Mouse (Mus musculus) gastrocnemius, postnatal 14 days (tissue): ENCODE results near the gene Umad1. TPM values are rescaled to one million over a fixed set of nuclear protein-coding genes. Genes with fewer than 3 reads are reported as not detected.

Source experiments
- DNase-seq: peaks from one replicate; pipeline ENCODE4 v3.0.0; 2021; ENCODE audit warnings: mixed read lengths
- intact Hi-C: fragments of 180-260 bp; cut with DNase I; formaldehyde crosslinking; loops from one replicate; pipeline ENCODE4 v1.15.1; 2025; ENCODE audit warnings: low total_unique reads
- total RNA-seq, 2 experiments: library from RNA; stranded (reverse); gene quantifications; 2 replicates each; pipeline ENCODE4 v1.2.3; 2021

Umad1 gene
- total RNA-seq, 2 experiments from 2014 or later: 10.1 to 10.8 TPM

DNA sequence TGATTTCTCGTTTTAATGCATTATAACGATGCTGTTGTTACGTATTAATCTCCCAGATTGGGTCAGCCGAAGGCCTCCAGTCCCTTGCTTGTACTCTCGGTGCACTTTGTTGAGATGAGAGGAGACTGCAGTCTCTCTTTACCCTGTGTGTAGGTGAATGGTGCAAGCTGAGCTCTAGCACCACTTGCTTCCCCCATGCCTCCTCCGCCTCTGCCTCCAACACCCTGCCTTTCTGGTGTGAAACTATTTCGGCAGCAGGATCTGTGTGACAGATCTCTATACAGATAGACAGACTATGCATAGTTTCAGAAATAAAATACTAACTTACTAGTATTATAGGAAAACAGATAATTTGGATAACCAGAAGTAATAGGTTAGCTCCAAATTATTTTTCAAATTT is 101.7 kb downstream of the Umad1 start:
- no peak for DNase-seq
- intact Hi-C loops: no loop called here

DNA sequence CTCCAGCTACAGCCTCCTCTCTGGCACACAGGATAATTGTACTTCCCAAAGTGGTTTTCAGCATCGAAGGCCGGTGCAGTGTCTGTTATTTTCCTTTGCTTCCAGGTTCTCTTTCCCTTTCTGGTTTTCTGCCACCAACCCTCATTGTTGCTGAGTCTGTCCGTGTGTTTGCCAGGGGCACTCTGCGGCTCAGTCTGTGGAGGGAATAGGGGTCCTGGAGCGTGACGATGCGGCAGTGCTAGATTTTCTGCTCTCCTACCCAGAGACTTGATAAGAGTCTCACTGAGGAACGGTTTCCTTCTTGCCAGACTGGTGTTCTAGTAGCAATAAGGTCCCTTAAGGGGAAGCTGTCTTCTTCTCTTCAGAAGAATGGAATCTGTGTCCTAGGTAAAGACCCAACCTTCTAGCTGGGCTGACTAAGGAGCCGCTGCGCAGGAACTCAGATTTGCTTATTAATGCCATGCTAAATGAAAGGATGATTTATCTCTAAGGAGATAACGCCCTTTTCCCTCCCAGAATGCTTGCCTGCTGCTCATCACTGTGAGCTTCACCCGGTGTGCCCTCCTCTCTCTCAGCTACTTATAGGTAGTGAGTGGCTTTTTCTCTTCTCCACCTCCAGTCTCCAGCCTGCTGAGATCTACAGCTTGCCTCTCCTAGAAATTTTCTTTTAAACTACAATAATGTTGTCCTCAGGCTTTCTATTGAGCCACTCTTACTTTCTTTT is 105.1 kb downstream of the Umad1 start:
- intact Hi-C loops: no loop called here
- no peak for DNase-seq

DNA sequence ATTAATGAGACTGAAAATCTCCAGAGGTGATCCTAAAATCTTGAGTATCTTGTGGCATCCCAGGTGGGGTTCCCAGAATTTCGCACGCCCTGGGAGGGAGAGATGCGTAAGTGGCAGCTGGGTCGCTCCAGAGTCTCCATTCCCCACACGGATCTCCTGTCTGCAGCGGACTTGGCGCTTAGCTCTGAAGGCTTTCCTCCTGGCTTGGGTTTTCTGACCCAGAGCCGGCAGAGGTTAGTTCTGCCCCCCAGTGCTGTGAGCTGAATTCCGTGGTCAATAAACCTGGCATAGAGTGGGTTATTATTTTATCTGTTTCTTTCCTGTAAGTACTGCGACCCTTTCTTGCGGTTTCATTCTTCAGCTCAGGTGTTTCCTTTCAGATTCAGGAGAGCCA is 105.7 kb downstream of the Umad1 start:
- intact Hi-C loops: no loop called here
- no peak for DNase-seq

DNA sequence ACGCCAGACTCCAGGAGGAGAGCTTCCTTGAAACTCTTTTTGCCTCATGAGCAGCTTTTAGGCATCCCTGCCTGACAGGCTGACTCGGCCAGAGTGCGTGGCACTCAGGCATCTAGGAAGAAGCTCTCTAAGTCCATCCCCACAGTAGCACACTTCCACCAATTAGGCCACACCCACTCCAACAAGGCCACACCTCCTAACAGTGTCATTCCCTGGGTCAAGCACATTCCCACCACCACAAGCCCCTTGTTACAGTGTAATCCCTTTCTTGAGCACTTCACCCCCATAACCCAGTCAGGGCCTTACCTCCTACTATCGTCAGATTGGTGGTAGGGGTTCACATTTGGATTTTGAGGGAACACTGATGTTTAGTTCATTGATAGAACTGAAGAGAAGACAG is 108.6 kb downstream of the Umad1 start:
- intact Hi-C loops: no loop called here
- DNase-seq: no peak

DNA sequence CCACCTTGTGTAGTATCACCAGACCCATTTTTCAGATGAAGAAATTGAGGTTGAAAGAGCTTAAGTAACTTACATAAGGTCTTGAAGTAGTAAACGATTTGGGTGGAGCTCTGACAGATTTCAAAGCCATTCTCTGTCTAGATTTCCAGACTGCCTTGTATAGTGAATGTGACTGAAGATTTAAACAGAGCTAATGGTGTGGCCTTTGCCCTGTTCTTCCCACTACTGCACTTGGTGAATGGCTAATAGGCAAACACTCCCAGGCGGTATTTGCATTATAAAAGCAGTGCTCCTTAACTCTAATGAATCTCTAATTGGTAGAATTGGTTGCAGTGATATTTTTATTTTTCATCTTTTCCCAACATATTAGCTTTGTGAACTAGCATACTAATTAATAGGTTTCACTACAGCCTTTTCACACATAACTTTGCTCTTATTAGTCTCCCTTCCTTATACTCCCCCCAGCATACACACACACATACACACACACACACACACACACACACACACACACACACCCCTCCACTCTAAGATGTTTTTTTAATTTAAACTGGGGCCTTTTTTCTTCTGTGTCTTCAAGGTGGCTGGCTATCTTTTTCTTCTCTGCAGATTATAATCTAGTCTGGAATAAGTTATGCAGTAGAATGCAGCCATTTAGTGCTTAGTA is 109.2 kb downstream of the Umad1 start:
- intact Hi-C loops: no loop called here
- DNase-seq: no peak

DNA sequence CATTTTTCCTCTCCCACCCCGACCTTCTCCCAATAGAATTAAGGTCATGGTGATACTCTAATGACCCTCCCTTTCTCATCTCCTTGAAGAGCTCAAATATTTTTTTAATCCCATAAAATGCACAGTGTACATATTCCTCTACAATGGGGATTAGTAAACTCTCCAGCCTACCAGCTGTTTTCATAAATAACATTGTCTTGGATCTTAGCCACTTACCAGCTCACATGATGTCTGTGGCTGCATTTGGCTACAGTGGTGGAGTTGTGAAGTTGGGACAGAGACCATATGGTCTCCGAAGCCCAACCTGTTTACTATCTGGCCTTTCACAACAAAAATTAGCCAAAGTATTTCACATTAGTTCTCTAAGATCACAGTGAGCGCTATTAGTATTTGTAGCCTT is 111.5 kb downstream of the Umad1 start:
- intact Hi-C loops: no loop called here

DNA sequence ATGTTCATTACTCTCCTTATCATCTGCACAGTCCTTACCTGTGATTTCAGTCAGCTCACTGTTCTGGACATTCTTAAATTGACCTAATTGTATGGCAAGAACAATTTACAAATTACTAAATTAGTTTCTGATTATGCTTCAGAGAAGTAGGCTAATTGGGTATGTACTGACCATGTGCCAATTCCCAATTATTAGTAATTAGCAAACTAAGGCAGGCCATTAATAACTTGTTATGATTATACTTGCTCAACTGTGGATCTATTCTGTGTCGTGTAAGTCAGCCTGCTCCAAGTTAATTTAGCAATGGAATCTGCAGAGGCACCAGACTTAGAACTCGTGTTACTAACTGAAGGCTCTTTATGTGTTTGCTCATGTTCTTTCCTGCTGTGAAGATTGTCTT is 114.0 kb downstream of the Umad1 start:
- intact Hi-C loops: no loop called here
- no peak for DNase-seq

More for the DNA sequence above, 111.5 kb downstream of the Umad1 start:
- DNase-seq: no peak

DNA sequence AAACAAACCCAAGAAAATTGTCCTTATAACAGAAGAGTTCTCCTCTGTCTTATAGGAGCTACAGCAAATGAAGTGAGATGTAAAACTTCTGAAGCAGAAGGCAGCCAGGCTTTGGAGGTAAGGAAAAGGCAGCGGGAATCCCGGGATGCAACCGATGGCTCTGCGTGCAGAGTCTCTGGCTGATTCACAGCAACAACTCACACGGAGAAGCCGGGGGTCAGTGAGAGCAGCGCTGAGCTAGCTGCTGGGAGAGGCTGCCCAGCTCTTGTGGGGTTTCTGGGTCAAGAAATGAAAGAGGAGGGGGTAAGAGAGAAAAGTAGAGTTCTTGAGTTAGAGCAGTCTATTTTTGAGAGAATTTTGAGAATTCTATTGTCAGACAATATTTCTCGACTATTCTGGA is 114.8 kb downstream of the Umad1 start:
- intact Hi-C loops: no loop called here

DNA sequence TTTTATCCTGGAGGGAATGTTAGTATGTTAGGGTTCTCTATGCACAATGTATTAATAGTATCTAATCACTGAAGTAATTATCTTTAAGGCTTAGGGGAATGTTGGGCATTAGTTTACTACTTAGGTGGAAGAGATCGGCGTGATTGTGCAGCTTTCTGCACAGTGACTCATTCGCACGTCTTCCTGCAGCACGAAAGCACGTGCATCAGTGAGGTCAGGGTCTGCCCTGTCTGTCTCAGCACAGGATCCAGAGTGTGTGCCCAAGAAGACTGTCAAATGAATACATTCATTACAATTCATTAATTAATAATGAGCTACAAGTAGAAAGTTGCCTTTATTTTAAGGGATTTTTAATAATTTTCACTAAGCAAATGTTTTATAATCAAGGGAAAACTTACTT is 115.2 kb downstream of the Umad1 start:
- DNase-seq: no peak
- intact Hi-C loops: no loop called here

More for the DNA sequence above, 114.8 kb downstream of the Umad1 start:
- no peak for DNase-seq

DNA sequence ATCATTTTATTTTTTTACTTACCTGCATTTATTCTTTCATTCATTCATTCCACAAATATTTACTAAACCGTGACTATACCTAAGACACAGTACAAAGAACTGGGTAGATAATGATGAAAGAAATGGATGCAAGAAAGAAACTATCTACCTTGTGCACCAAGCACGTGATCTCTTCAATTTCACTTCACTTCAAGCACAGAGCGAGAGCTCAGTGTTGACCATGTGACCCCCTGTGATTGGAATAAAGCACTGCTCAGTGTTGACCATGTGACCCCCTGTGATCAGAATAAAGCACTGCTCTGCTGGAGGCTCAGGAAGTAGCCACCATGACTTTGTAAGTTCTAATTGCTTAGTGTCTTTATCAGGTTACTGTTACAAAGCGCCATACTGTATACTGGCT is 115.6 kb downstream of the Umad1 start:
- no peak for DNase-seq
- intact Hi-C loops: no loop called here

DNA sequence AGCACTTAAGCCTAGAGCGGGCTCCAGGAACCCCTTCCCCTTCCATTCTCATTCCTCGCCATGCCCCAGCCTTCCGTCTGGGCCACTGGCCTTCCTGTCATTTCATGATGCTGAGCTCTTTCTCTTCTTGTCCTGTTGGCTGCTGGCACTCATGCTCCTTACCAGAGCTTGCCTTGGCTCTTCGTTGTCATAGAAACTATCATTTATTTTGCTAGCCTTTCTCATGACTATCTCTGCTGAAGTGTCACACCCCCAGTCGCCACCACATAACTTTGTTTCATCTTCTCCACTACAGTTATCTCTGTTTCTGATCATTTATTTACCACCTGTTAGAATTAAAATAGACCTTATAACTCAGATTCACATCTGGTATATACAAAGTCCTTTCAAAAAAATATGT is 117.3 kb downstream of the Umad1 start:
- intact Hi-C loops: no loop called here
- DNase-seq: no peak

DNA sequence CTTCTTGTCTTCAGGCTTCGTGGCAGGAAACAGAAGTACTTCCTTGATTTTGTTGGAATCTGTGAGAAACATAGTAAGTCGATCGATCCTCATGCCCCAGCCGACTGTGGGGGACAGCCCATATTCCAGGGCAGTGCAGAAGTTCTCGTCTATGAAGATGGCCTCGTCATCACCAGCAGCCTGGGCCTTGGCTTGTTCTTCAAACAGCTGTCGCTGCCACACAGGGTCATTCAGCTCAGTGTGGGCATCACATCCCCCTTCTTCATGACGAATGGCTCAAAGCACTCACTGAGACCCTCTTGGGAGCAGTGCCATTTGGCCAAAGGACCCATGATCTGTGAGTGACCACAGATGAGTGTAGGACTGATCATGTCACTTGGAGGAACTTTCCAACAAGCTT is 118.6 kb downstream of the Umad1 start:
- intact Hi-C loops: no loop called here
- DNase-seq: no peak

DNA sequence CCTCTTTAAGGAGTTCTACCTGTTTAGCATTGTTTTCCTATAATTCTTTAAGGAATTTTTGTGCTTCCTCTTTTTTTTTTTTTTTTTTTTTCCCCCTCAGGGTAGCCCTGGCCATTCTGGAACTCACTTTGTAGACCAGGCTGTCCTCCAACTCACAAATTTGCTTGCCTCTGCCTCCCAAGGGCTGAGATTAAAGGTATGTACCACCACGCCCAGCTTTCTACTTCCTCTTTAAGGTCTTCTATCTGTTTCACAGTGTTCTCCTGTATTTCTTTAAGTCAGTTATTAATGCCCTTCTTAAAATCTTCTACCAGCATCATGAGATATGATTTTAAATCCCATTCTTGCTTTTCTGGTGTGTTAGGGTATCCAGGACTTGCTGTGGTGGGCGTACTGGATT is 130.2 kb downstream of the Umad1 start:
- no peak for DNase-seq

DNA sequence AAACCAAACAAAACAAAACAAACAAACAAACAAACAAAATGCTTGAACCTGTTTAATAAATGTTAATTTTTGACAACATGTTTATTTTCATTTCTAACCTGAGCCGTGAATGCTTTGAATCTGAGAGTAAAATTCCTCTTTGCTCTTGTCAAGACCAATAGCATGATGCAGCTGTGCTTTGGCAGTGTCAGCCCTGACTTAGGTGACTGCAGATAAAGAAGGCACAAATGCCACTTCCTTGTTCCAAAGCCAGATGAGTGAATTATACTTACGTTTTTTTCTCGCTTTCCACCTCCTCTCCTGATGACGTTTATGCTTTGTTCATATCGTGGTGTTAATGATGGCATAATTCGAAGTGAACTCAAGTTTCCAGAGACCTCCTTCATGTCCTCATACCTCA is 131.2 kb downstream of the Umad1 start:
- no peak for DNase-seq
- intact Hi-C loops: no loop called here

More for the DNA sequence above, 130.2 kb downstream of the Umad1 start:
- intact Hi-C loops: no loop called here

DNA sequence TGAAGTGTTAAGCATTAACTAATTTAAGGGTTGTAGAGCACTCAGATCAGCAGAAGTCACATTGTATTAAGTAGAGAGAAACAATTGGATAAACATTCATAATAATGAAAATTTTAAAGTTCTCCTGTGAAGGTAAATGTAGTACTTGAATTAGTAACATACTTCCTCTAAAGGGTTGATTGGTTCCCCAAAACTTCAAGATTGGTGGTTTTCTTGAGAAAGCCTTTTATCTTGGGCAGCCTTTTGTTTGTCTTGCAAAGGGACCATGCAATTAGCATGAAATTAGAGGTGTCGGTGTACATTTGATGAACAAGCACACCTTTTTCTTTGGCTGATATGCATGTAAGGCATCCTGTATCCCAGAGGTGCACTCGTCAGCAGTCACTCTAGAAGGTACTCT is 131.8 kb downstream of the Umad1 start:
- intact Hi-C loops: no loop called here
- no peak for DNase-seq

DNA sequence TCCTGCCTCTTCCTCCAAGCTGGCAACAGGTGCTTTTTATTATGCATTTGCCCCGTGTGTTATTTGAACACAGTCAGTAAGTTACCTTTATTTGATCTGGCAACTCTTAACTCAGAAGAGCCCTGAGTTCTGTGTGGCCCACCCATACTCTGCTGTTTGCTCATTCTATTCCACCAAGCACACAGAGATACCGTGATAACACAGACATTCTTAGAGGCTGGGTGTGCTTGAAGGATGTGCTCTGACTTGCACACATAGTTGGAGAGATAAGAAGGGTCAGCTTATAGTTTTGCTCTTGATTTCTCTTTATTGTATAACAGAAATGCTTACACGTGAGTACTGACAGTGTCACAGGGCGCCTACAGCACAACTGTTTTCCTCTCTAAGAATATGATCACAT is 133.9 kb downstream of the Umad1 start:
- intact Hi-C loops: no loop called here
- DNase-seq: no peak

DNA sequence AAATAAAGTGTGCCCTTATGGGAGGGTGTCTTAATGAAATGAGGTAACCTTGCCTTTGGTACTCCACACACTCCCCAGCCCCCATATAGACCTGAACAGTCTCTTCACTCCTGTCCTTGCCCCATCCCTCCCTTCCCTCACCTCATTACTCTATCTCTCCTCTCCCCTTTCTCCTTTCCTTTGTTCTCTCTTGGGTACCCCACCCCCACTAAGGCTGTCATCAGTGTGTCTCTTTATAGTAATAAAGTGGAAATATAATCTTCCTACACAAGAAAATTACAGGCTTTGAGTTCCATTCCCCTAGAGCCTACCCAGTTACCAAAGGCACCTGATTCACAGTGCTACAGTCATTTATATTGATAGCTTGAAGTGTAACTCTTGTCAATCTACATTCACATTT is 135.0 kb downstream of the Umad1 start:
- intact Hi-C loops: no loop called here
- no peak for DNase-seq

DNA sequence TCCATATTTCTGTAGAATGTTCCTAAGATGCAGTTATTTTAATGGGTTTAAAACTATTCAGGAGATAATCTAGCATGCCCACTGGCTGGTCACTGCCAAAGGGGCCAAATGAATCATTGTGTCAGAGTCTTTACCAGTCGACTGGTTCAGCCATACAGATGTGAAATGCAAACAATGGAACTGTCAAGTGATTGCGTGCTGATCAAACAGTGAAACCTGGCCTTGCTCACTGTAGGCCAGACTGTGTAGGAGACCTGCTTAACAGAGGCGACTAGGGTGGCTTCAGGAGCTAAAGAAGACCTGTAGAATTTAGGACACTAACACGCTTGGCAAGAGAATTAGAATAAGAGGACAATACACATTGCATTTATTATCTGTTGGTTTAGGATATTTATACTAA is 136.0 kb downstream of the Umad1 start:
- DNase-seq: no peak
- intact Hi-C loops: no loop called here

DNA sequence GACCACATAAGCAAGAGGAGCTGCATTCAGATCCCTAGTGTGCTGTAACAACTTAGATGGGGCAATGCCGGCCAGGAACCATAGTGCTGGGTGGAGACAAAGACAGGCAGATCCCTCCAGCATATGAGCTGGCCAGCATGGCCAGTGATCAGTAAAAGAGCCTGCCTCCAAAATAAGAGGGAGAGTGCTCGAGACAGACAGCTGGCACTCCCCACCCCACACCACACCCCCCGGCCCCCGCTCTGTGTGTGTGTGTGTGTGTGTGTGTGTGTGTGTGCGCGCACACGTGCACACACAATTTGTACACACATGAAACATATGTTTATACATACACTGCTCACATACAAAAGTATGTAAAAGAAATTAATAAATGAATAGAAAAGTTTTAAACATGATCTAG is 138.2 kb downstream of the Umad1 start:
- intact Hi-C loops: no loop called here
- DNase-seq: no peak

DNA sequence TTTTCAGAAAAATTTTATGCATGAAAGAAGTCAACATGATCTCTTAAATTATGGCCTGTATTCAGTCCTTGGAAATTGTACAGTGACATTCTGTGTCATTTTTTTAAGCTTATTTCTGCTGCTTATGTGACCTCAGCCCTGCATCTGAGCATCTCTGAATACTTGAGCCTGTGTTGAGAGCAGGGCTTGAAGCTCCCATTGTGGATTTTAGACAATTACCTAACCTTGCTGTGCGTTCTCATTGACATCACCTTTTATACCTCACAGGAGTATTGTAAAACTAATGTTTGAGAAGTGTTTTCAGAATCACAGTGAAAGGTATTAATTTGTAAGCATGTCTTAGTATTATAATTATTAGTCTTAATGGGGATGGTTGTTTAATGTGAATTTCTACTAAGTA is 140.6 kb downstream of the Umad1 start:
- intact Hi-C loops: no loop called here
- no peak for DNase-seq

DNA sequence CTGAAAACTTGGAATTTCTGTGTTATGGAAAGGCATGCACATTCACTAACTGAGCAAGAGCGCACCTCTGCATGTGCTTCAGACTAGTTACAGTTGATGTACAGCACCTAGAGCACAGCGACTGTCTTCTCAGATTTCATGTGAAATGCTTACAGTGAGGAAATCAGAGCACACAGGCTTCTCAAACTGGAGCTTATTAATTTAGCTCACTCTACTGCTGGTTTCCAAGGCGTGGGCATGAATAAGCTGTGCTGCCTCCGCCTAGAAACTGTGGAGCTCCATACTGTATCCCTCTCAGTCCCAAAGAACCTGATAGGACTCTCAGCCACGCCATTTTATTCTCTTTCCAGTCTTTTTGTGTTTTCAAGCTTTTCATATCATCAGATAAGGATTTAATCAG is 144.0 kb downstream of the Umad1 start:
- no peak for DNase-seq
- intact Hi-C loops: no loop called here

DNA sequence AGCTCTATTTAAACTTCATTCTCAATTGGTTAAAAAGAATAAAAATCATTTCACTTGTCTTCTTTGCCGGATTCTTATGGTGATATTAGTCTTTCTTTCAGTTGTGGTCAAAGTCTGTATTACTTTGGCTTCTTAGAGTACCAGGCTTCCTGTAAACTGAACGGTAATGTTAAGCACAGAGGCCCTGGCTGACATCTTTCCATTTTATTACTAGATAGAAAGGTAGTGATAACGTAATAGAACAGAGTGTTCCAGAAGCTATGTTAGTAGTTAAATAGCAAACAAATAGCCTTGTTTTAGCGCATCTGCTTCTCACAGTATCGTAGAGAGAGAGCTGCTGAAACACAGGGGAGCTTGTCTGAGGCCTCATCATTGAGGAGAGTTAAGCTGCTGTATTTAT is 146.8 kb downstream of the Umad1 start:
- intact Hi-C loops: no loop called here
- no peak for DNase-seq
